Mouse (Mus musculus): ENCODE measurements at regions not wholly inside any gene's neighbourhood (a gene's known extent, or its start where the extent isn't known, plus 50 kb on each side); places are given as distances from the start of the nearest gene placed in this dataset.

DNA sequence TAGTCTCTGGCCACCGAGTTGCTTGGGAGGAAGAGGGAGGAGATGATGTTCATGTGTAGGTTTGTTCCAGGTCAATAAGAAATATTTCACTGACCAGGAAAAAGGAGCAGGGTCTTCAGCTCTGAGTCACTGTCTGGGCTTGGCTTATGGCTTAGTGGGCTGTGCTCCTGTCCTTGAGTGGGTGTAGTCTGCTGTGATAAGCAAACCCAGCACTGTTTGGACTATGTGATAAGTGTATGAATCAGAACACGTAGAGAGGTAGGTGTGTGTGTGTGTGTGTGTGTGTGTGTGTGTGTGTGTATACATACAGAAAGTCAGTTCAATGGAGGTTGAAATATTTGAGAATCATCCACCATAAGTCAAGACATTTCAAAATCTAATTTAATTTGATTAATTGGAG, 105.6 kb downstream of the Lmo4 start:
- H3K4me1 ChIP-seq (ENCODE audit: insufficient read depth, low read depth, low read length) = no peaks in the 10 kb centered on the region
- DNase-seq (ENCODE audit: low spot score) = no peak
- no peak for ATAC-seq

DNA sequence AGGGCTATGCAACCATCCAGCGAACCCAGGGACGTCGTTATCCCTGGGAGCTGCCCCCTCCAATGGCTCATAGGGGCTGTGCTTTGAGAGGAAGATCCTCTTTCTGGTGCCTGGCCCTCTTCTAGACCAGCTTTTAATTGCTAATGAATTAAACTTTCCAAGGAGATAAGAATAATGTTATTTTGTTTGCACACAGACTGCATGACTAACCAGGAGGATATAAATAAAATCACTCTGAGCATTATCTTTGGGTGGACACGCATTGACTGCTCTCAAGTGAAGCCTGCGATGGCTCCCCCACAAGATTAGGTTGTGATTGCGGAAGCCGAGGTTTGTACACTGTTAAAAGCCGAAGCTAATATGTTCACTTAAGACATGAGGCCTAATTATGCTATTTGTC, 106.3 kb downstream of the Lmo4 start:
- Histone ChIP-seq H3K9ac (replicated peaks; ENCODE audit: low read depth) (no peak overlapping the region), H3K36me3 (ENCODE audit: insufficient read depth, low read length) (no peaks in the 10 kb centered on the region), H3K4me2 (replicated peaks; ENCODE audit: low read depth, low read length) (no peak overlapping the region), H3K4me3 (ENCODE audit: low read depth, low read length) (no peak overlapping the region), H3K27me3 (replicated peaks; ENCODE audit: insufficient read depth, low read length) (no peaks in the 10 kb centered on the region), H3K9me3 (ENCODE audit: low read length) (no peaks in the 10 kb centered on the region), H3K4me1 (ENCODE audit: insufficient read depth, low read depth, low read length) (no peaks in the 10 kb centered on the region), H3K27ac (ENCODE audit: low read length) (no peak overlapping the region)
- ATAC-seq = no peak
- no peak for DNase-seq (ENCODE audit: low spot score)
- 59% methylated on average over 8 of the region's 8 CpGs for WGBS
- TF ChIP-seq EP300 (IDR thresholded peaks at IDR 0.05) = no peak
- no peak for TF ChIP-seq CTCF (IDR thresholded peaks at IDR 0.05)

More for the DNA sequence above, 105.6 kb downstream of the Lmo4 start:
- Histone ChIP-seq H3K4me3 (ENCODE audit: low read depth, low read length) (no peak overlapping the region), H3K36me3 (ENCODE audit: insufficient read depth, low read length) (no peaks in the 10 kb centered on the region), H3K9me3 (ENCODE audit: low read length) (no peaks in the 10 kb centered on the region), H3K27ac (ENCODE audit: low read length) (no peak overlapping the region), H3K9ac (replicated peaks; ENCODE audit: low read depth) (no peak overlapping the region), H3K4me2 (replicated peaks; ENCODE audit: low read depth, low read length) (no peak overlapping the region), H3K27me3 (replicated peaks; ENCODE audit: insufficient read depth, low read length) (no peaks in the 10 kb centered on the region)
- 48% methylated on average over 2 of the region's 2 CpGs for WGBS
- no peak for TF ChIP-seq CTCF (IDR thresholded peaks at IDR 0.05)
- TF ChIP-seq EP300 (IDR thresholded peaks at IDR 0.05) = no peak

DNA sequence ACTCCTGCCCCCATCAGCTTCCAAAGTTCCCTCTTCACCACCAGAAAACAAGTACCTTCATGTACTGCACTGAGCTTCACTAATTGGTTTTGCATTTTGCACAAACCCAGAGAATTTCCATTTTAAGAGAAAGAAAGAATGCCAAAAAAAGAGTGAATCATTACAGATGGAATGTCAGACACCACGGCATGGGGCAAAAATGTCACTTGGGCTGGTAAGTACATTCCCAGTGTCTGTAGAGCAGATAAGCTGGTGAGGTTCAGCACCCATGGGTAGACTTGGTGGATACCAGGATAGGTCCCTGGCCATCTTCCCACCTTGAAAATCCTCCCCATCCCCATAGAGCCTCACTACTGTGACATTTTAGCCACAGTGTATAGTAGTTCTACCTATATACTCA, 113.8 kb downstream of the Lmo4 start:
- WGBS = 80% methylated on average over 1 of the region's 1 CpGs
- 0 out of 2 replicates have a peak, but pooled peaks cover 4% of the 10 kb centered on the region for H3K4me1 ChIP-seq (ENCODE audit: insufficient read depth, low read depth, low read length)
- H3K9me3 ChIP-seq (ENCODE audit: low read length) = no peaks in the 10 kb centered on the region
- H3K27me3 ChIP-seq (replicated peaks; ENCODE audit: insufficient read depth, low read length) = no peaks in the 10 kb centered on the region
- no peak overlapping the region for H3K4me3 ChIP-seq (ENCODE audit: low read depth, low read length)
- no peak overlapping the region for H3K4me2 ChIP-seq (replicated peaks; ENCODE audit: low read depth, low read length)
- TF ChIP-seq CTCF (IDR thresholded peaks at IDR 0.05) (no peak), EP300 (IDR thresholded peaks at IDR 0.05) (no peak)
- ATAC-seq (no peak), DNase-seq (ENCODE audit: low spot score) (no peak)
- no peaks in the 10 kb centered on the region for H3K36me3 ChIP-seq (ENCODE audit: insufficient read depth, low read length)
- H3K27ac ChIP-seq (ENCODE audit: low read length) = no peak overlapping the region
- H3K9ac ChIP-seq (replicated peaks; ENCODE audit: low read depth) = no peak overlapping the region

DNA sequence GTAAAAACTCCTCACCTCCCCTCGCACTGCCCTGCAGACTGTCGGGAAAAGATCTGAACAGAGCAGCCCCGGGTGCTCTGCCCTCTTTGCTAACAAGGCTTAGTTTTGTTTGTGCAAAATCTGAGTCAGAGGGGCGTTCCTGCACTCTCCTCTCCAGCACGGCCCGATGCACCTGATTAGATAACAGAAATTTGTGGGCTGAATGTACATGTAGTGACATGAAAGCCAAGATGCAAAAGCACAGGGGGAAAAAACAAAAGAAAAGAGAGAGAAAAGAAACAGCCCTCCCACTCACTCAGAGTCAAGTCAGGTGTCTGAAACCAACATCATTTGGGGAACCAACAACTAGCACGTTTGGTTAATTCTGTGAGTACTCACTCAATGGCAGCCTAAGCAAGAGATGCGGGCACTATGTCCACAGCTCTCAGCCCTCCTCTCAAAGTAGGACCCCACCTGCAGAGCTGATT, 115.2 kb downstream of the Lmo4 start:
- DNase-seq (ENCODE audit: low spot score) = peak; percentile 25
- Histone ChIP-seq H3K9ac (replicated peaks; ENCODE audit: low read depth) (no peak overlapping the region), H3K27me3 (replicated peaks; ENCODE audit: insufficient read depth, low read length) (no peaks in the 10 kb centered on the region), H3K4me2 (replicated peaks; ENCODE audit: low read depth, low read length) (peak overlapping the region; percentile 14; the same call in 1 of the 2 replicates), H3K4me3 (ENCODE audit: low read depth, low read length) (no peak overlapping the region), H3K9me3 (ENCODE audit: low read length) (no peaks in the 10 kb centered on the region), H3K36me3 (ENCODE audit: insufficient read depth, low read length) (no peaks in the 10 kb centered on the region), H3K4me1 (ENCODE audit: insufficient read depth, low read depth, low read length) (0 out of 2 replicates have a peak, but pooled peaks cover 4% of the 10 kb centered on the region), H3K27ac (ENCODE audit: low read length) (no peak overlapping the region)
- ATAC-seq = peak; percentile 26; the same call in 1 of the 2 replicates
- TF ChIP-seq CTCF (IDR thresholded peaks at IDR 0.05) = no peak
- no peak for TF ChIP-seq EP300 (IDR thresholded peaks at IDR 0.05)
- WGBS = 20% methylated on average over 8 of the region's 8 CpGs

DNA sequence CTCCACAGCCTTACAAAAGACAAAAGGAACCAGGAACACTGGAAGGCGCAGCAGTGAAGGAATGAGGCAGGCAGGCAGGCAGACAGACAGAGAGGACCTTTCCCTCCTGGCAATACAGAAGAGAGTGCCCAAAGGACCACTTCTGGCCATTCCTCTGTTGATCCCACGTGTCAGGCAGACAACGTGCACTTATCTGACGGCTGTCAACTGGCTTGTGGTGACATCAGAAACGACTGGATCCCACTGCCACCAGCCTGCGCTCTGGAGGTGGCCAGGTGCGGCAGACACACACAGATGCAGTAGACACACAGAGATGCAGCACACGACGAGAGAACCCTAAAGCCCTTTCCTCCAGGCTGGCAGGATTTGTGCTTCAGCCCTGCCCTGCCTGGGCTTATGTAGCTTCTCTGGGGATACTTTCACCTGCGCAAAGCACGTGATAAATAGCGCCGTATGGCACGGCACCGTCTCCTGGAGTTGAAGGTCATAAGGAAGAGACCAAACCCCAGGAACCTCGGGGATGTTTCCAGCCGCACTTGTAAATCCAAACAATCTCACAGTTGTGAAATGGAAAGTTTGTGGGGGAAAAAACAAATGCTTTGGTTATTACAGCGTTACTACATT, 116.6 kb downstream of the Lmo4 start:
- TF ChIP-seq EP300 (IDR thresholded peaks at IDR 0.05) (no peak), CTCF (IDR thresholded peaks at IDR 0.05) (no peak)
- ATAC-seq (no peak), DNase-seq (ENCODE audit: low spot score) (no peak)
- no peaks in the 10 kb centered on the region for H3K27me3 ChIP-seq (replicated peaks; ENCODE audit: insufficient read depth, low read length)
- H3K4me3 ChIP-seq (ENCODE audit: low read depth, low read length) = no peak overlapping the region
- 0 out of 2 replicates have a peak, but pooled peaks cover 4% of the 10 kb centered on the region for H3K4me1 ChIP-seq (ENCODE audit: insufficient read depth, low read depth, low read length)
- H3K9ac ChIP-seq (replicated peaks; ENCODE audit: low read depth) = no peak overlapping the region
- H3K27ac ChIP-seq (ENCODE audit: low read length) = no peak overlapping the region
- no peak overlapping the region for H3K4me2 ChIP-seq (replicated peaks; ENCODE audit: low read depth, low read length)
- no peaks in the 10 kb centered on the region for H3K9me3 ChIP-seq (ENCODE audit: low read length)
- H3K36me3 ChIP-seq (ENCODE audit: insufficient read depth, low read length) = no peaks in the 10 kb centered on the region
- 48% methylated on average over 18 of the region's 18 CpGs for WGBS

DNA sequence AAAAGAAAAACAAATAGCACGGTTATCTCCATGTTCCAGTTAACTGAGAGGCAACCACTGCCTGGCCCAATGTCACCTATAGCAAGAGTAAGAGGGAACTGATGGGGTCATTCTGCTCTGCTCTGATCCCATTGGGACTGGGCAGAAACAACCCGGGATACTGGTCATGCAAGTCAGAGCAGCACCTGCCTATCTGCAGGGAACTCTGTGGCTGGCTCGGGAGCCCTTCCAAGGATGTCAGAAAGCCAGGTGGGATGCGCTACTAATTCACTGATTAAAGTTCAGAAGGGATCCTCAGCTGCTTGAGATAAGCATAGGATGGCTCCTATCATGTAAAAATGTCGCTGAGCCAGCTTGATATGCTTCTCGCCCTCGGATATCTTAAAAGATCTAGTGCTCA, 117.2 kb downstream of the Lmo4 start:
- no peak overlapping the region for H3K4me2 ChIP-seq (replicated peaks; ENCODE audit: low read depth, low read length)
- no peaks in the 10 kb centered on the region for H3K36me3 ChIP-seq (ENCODE audit: insufficient read depth, low read length)
- WGBS = 33% methylated on average over 7 of the region's 7 CpGs
- ATAC-seq (no peak), DNase-seq (ENCODE audit: low spot score) (no peak)
- no peak overlapping the region for H3K9ac ChIP-seq (replicated peaks; ENCODE audit: low read depth)
- H3K27me3 ChIP-seq (replicated peaks; ENCODE audit: insufficient read depth, low read length) = no peaks in the 10 kb centered on the region
- no peak for TF ChIP-seq EP300 (IDR thresholded peaks at IDR 0.05)
- no peak for TF ChIP-seq CTCF (IDR thresholded peaks at IDR 0.05)
- no peak overlapping the region for H3K27ac ChIP-seq (ENCODE audit: low read length)
- H3K9me3 ChIP-seq (ENCODE audit: low read length) = no peaks in the 10 kb centered on the region
- no peak overlapping the region for H3K4me3 ChIP-seq (ENCODE audit: low read depth, low read length)
- 0 out of 2 replicates have a peak, but pooled peaks cover 4% of the 10 kb centered on the region for H3K4me1 ChIP-seq (ENCODE audit: insufficient read depth, low read depth, low read length)

All from lung, postnatal 0 days (tissue).